Mouse (Mus musculus): ENCODE results near the gene Gpld1. TPM values are rescaled to one million over a fixed set of nuclear protein-coding genes. Genes with fewer than 3 reads are reported as not detected.
A peak's percentile ranks its signal among the peaks of the same experiment; 100 is the strongest.

Gene Gpld1
- polyA plus RNA-seq, 1 experiment from 2014 or later, result 0.56 TPM

- Histone ChIP-seq H3K4me2 (replicated peaks; ENCODE audit: low read depth, low read length) (no peak overlapping the region), H3K27me3 (replicated peaks; ENCODE audit: insufficient read depth, low read length) (no peaks in the 10 kb centered on the region), H3K9me3 (ENCODE audit: low read length) (no peaks in the 10 kb centered on the region), H3K9ac (replicated peaks; ENCODE audit: low read depth) (no peak overlapping the region), H3K36me3 (ENCODE audit: insufficient read depth, low read length) (peaks cover 11% of the 10 kb centered on the region; the same call in 1 of the 2 replicates), H3K4me1 (ENCODE audit: insufficient read depth, low read depth, low read length) (no peaks in the 10 kb centered on the region), H3K27ac (ENCODE audit: low read length) (no peak overlapping the region), H3K4me3 (ENCODE audit: low read depth, low read length) (no peak overlapping the region)
- ATAC-seq (no peak), DNase-seq (ENCODE audit: low spot score) (no peak)
- TF ChIP-seq CTCF (IDR thresholded peaks at IDR 0.05) (peak; percentile 43), EP300 (IDR thresholded peaks at IDR 0.05) (no peak)
- WGBS, result 93% methylated on average over 1 of the region's 1 CpGs
Measured at GRCm38 (mm10) chr13:24909112-24909511, 33.8 kb upstream of the Gpld1 start.

- TF ChIP-seq EP300 (IDR thresholded peaks at IDR 0.05) (no peak), CTCF (IDR thresholded peaks at IDR 0.05) (no peak)
- Histone ChIP-seq H3K27me3 (replicated peaks; ENCODE audit: insufficient read depth, low read length) (no peaks in the 10 kb centered on the region), H3K36me3 (ENCODE audit: insufficient read depth, low read length) (peaks cover 11% of the 10 kb centered on the region; the same call in 1 of the 2 replicates), H3K27ac (ENCODE audit: low read length) (no peak overlapping the region), H3K9ac (replicated peaks; ENCODE audit: low read depth) (no peak overlapping the region), H3K4me2 (replicated peaks; ENCODE audit: low read depth, low read length) (no peak overlapping the region), H3K4me3 (ENCODE audit: low read depth, low read length) (no peak overlapping the region), H3K4me1 (ENCODE audit: insufficient read depth, low read depth, low read length) (no peaks in the 10 kb centered on the region), H3K9me3 (ENCODE audit: low read length) (no peaks in the 10 kb centered on the region)
- ATAC-seq (no peak), DNase-seq (ENCODE audit: low spot score) (no peak)
- 86% methylated on average over 7 of the region's 7 CpGs for WGBS
Measured at GRCm38 (mm10) chr13:24913576-24913975, 29.4 kb upstream of the Gpld1 start.

GRCm38 (mm10) chr13:24914915-24915314, 28.0 kb upstream of the Gpld1 start:
- no peak overlapping the region for H3K4me3 ChIP-seq (ENCODE audit: low read depth, low read length)
- no peaks in the 10 kb centered on the region for H3K9me3 ChIP-seq (ENCODE audit: low read length)
- H3K9ac ChIP-seq (replicated peaks; ENCODE audit: low read depth), result no peak overlapping the region
- no peaks in the 10 kb centered on the region for H3K27me3 ChIP-seq (replicated peaks; ENCODE audit: insufficient read depth, low read length)
- H3K4me2 ChIP-seq (replicated peaks; ENCODE audit: low read depth, low read length), result no peak overlapping the region
- H3K36me3 ChIP-seq (ENCODE audit: insufficient read depth, low read length), result peaks cover 11% of the 10 kb centered on the region; the same call in 1 of the 2 replicates
- no peaks in the 10 kb centered on the region for H3K4me1 ChIP-seq (ENCODE audit: insufficient read depth, low read depth, low read length)
- no peak overlapping the region for H3K27ac ChIP-seq (ENCODE audit: low read length)
- ATAC-seq (peak; percentile 25; the same call in 1 of the 2 replicates), DNase-seq (ENCODE audit: low spot score) (peak; percentile 36)
- TF ChIP-seq CTCF (IDR thresholded peaks at IDR 0.05) (no peak), EP300 (IDR thresholded peaks at IDR 0.05) (no peak)
- 68% methylated on average over 4 of the region's 4 CpGs for WGBS

- TF ChIP-seq CTCF (IDR thresholded peaks at IDR 0.05) (no peak), EP300 (IDR thresholded peaks at IDR 0.05) (no peak)
- DNase-seq (ENCODE audit: low spot score) (no peak), ATAC-seq (no peak)
- Histone ChIP-seq H3K27me3 (replicated peaks; ENCODE audit: insufficient read depth, low read length) (no peaks in the 10 kb centered on the region), H3K27ac (ENCODE audit: low read length) (no peak overlapping the region), H3K4me2 (replicated peaks; ENCODE audit: low read depth, low read length) (no peak overlapping the region), H3K9ac (replicated peaks; ENCODE audit: low read depth) (no peak overlapping the region), H3K36me3 (ENCODE audit: insufficient read depth, low read length) (peaks cover 11% of the 10 kb centered on the region; the same call in 1 of the 2 replicates), H3K4me3 (ENCODE audit: low read depth, low read length) (no peak overlapping the region), H3K9me3 (ENCODE audit: low read length) (no peaks in the 10 kb centered on the region), H3K4me1 (ENCODE audit: insufficient read depth, low read depth, low read length) (no peaks in the 10 kb centered on the region)
- 72% methylated on average over 13 of the region's 13 CpGs for WGBS
Measured at GRCm38 (mm10) chr13:24915831-24916230, 27.1 kb upstream of the Gpld1 start.

GRCm38 (mm10) chr13:24920333-24920977, 22.5 kb upstream of the Gpld1 start:
- ATAC-seq, result peak; percentile 84
- peak; percentile 93 for DNase-seq (ENCODE audit: low spot score)
- Histone ChIP-seq H3K4me2 (replicated peaks; ENCODE audit: low read depth, low read length) (no peak overlapping the region), H3K9me3 (ENCODE audit: low read length) (no peaks in the 10 kb centered on the region), H3K27me3 (replicated peaks; ENCODE audit: insufficient read depth, low read length) (no peaks in the 10 kb centered on the region), H3K36me3 (ENCODE audit: insufficient read depth, low read length) (no peaks in the 10 kb centered on the region; the same call in 1 of the 2 replicates), H3K9ac (replicated peaks; ENCODE audit: low read depth) (no peak overlapping the region), H3K4me3 (ENCODE audit: low read depth, low read length) (no peak overlapping the region), H3K27ac (ENCODE audit: low read length) (no peak overlapping the region), H3K4me1 (ENCODE audit: insufficient read depth, low read depth, low read length) (no peaks in the 10 kb centered on the region)
- TF ChIP-seq CTCF (IDR thresholded peaks at IDR 0.05) (peak; percentile 90), EP300 (IDR thresholded peaks at IDR 0.05) (no peak)
- 27% methylated on average over 5 of the region's 5 CpGs for WGBS

- H3K4me2 ChIP-seq (replicated peaks; ENCODE audit: low read depth, low read length), result no peak overlapping the region
- no peaks in the 10 kb centered on the region for H3K4me1 ChIP-seq (ENCODE audit: insufficient read depth, low read depth, low read length)
- WGBS, result 57% methylated on average over 6 of the region's 6 CpGs
- H3K27me3 ChIP-seq (replicated peaks; ENCODE audit: insufficient read depth, low read length), result no peaks in the 10 kb centered on the region
- no peak overlapping the region for H3K9ac ChIP-seq (replicated peaks; ENCODE audit: low read depth)
- H3K4me3 ChIP-seq (ENCODE audit: low read depth, low read length), result no peak overlapping the region
- no peaks in the 10 kb centered on the region; the same call in 1 of the 2 replicates for H3K36me3 ChIP-seq (ENCODE audit: insufficient read depth, low read length)
- no peak overlapping the region for H3K27ac ChIP-seq (ENCODE audit: low read length)
- ATAC-seq, result peak; percentile 48; the same call in 1 of the 2 replicates
- no peak for TF ChIP-seq CTCF (IDR thresholded peaks at IDR 0.05)
- no peaks in the 10 kb centered on the region for H3K9me3 ChIP-seq (ENCODE audit: low read length)
- no peak for DNase-seq (ENCODE audit: low spot score)
Measured at GRCm38 (mm10) chr13:24921281-24921680, 21.7 kb upstream of the Gpld1 start.

Data from lung, postnatal 0 days (tissue).